22 mouse cellular contexts compared by ENCODE assay signal in the genomic region with DNA sequence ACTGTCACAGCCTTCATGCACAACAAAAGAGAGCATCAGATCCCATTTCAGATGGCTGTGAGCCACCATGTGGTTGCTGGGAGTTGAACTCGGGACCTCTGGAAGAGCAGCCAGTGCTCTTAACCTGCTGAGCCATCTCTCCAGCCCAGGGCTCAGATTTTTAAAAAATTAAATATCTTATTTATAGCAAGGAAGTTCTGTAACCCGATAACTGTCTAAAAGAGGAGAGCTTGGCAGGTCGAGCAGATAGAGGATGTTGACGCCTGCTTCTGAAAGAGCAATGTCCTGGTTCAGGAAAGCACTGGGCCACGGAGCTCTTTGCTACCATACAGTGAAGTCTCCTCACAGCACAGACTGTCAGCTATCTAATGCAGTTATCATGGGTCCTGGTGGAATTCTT.
DNase-seq lines count a peak whose midpoint lies in the region; ATAC-seq and TF ChIP-seq lines count a peak whose summit lies in the region.
"Had no signal": no experiment of that assay in that cellular context is flagged by ENCODE, and none has a peak within 500 bp of the region (broad histone marks: within the 10 kb centered on the region; RNA-seq: fewer than 3 reads in every experiment).

No protein-coding gene starts in this region.

- TF ChIP-seq CTCF in gastrocnemius, adult 2 months (IDR thresholded peaks at IDR 0.05), result no peak

- intact Hi-C loops in gastrocnemius, adult 2 months (cut with DNase I), result no loop called here
- intact Hi-C loops in gastrocnemius, postnatal 36 days (cut with DNase I), result no loop called here

- no peak for ATAC-seq in intestine, embryonic 14.5 days (replicated peaks; ENCODE audit: low FRiP score, low TSS enrichment, low read depth)
- ATAC-seq in intestine, embryonic 16.5 days, result no peak
- ATAC-seq: activated CD4-positive, CD25-positive, alpha-beta regulatory T cell, adult 4 months; CD4-positive, CD25-positive, alpha-beta regulatory T cell, adult 4 months; Patski had no signal

- peak; percentile 50 for DNase-seq in gastrocnemius, adult 18-20 months (ENCODE audit: low spot score)
- no peak for DNase-seq in gastrocnemius, postnatal 4 days (ENCODE audit: low spot score in 2 of 2)
- DNase-seq in gastrocnemius, adult 2 months, result peak; percentile 40
- no peak for DNase-seq in gastrocnemius, postnatal 36 days
- DNase-seq in intestine, embryonic 14.5 days (ENCODE audit: low spot score), result peak; percentile 42
- DNase-seq in skeletal muscle tissue, adult 2 months (ENCODE audit: low read depth, low spot score), result peak; percentile 55
- DNase-seq in right cerebral cortex, postnatal 14 days, result no peak
- DNase-seq: adrenal gland, adult 2 months; adrenal gland, adult 8-10 months; adrenal gland, postnatal 10 days; adrenal gland, postnatal 14 days; adrenal gland, postnatal 25 days; adrenal gland, postnatal 36 days; B cell, adult 2 months; cerebellum, adult 11 months; cerebellum, adult 11-12 months had no signal

- peak overlapping the region; percentile 75 for H3K27ac ChIP-seq in gastrocnemius, adult 2 months
- H3K27ac ChIP-seq in intestine, embryonic 14.5 days (ENCODE audit: low read depth), result no peak overlapping the region
- no peak overlapping the region for H3K27ac ChIP-seq in intestine, embryonic 16.5 days (ENCODE audit: low read length)

- H3K36me3 ChIP-seq in intestine, embryonic 14.5 days (ENCODE audit: control insufficient read depth, insufficient read depth, low read length), result no peaks in the 10 kb centered on the region
- H3K36me3 ChIP-seq in intestine, embryonic 16.5 days (ENCODE audit: control insufficient read depth, insufficient read depth, low read length), result no peaks in the 10 kb centered on the region

- WGBS in intestine, embryonic 14.5 days, result 80% methylated on average over 5 of the region's 5 CpGs
- 76% methylated on average over 5 of the region's 5 CpGs for WGBS in intestine, embryonic 16.5 days

- no peak overlapping the region for H3K4me2 ChIP-seq in intestine, embryonic 14.5 days (ENCODE audit: low read length)
- H3K4me2 ChIP-seq in intestine, embryonic 16.5 days (ENCODE audit: low read depth, low read length), result no peak overlapping the region

- H3K4me3 ChIP-seq in gastrocnemius, adult 2 months, result no peak overlapping the region
- H3K4me3 ChIP-seq in intestine, embryonic 14.5 days (ENCODE audit: low read depth, low read length), result no peak overlapping the region
- H3K4me3 ChIP-seq in intestine, embryonic 16.5 days (ENCODE audit: low read length), result no peak overlapping the region

- H3K9ac ChIP-seq in intestine, embryonic 14.5 days (ENCODE audit: low read length), result no peak overlapping the region
- no peak overlapping the region for H3K9ac ChIP-seq in intestine, embryonic 16.5 days (ENCODE audit: low read depth, low read length)

- peaks cover 12% of the 10 kb centered on the region; the same call in 1 of the 2 replicates for H3K4me1 ChIP-seq in intestine, embryonic 14.5 days (replicated peaks; ENCODE audit: control insufficient read depth, insufficient read depth, low read length)
- H3K4me1 ChIP-seq in intestine, embryonic 16.5 days (ENCODE audit: control insufficient read depth, insufficient read depth, low read length), result peaks cover 12% of the 10 kb centered on the region; the same call in 1 of the 2 replicates

- H3K27me3 ChIP-seq in intestine, embryonic 14.5 days (replicated peaks; ENCODE audit: control insufficient read depth, insufficient read depth, low read length), result no peaks in the 10 kb centered on the region
- H3K27me3 ChIP-seq in intestine, embryonic 16.5 days (replicated peaks; ENCODE audit: control insufficient read depth, insufficient read depth, low read length), result no peaks in the 10 kb centered on the region
- H3K27me3 ChIP-seq: CH12.LX, Patski had no signal

- no peaks in the 10 kb centered on the region for H3K9me3 ChIP-seq in intestine, embryonic 14.5 days (ENCODE audit: control insufficient read depth, low read length)
- no peaks in the 10 kb centered on the region for H3K9me3 ChIP-seq in intestine, embryonic 16.5 days (ENCODE audit: control insufficient read depth, low read length)
- H3K9me3 ChIP-seq: G1E had no signal

Comparison
In these comparisons a context has a peak if more than half of its experiments do, and no peak if none do; other contexts are left out.
1. DNase-seq: peak in gastrocnemius, adult 18-20 months (single experiment), gastrocnemius, adult 2 months (single experiment), intestine, embryonic 14.5 days (single experiment) and skeletal muscle tissue, adult 2 months (single experiment); none in gastrocnemius, postnatal 4 days (0 of 2), gastrocnemius, postnatal 36 days (0 of 2) and right cerebral cortex, postnatal 14 days (single experiment).